Mouse (Mus musculus): Measurements from ENCODE around the gene Rfk. TPM values are rescaled to one million over a fixed set of nuclear protein-coding genes. Genes with fewer than 3 reads are reported as not detected.

Gene Rfk
- total RNA-seq, 2 experiments from 2014 or later = 26.6 to 74.3 TPM

DNA sequence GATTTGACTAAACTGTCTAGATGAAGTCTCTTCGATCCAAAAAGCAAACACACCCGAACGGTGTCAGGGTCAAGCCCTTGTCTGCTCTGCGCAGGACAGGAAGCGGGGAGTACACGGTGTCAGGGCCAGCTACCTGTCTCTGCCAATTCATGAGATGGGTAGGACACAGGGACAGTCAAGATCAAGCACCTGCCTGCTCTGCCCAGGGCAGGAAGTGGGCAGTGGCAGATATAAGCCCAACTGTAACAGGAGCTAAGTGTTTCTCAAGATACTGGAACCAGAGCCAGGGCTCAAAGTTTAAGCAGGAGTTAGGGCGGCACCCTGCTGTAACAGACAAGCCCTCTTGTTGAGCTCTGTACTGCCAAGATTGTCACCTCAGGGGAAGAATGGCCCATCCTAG is 49.7 kb downstream of the Rfk start:
- peak; percentile 57 for ATAC-seq (replicated peaks; ENCODE audit: poor library complexity)

Other genes with a start within 250 kb of the Rfk start
- 19.3 and 21.9 TPM in 2 replicates for gene Gcnt1, start 21.2 kb upstream of the Rfk start, total RNA-seq (2015)
- gene Gcnt1, start 21.2 kb upstream of the Rfk start, total RNA-seq (2017) = 25.9 and 26.1 TPM in 2 replicates

All from megakaryocyte progenitor cell, adult 5-6 weeks (primary cell).